Mouse (Mus musculus): Measurements from ENCODE around the gene Iffo1. TPM values are rescaled to one million over a fixed set of nuclear protein-coding genes. Genes with fewer than 3 reads are reported as not detected.

Gene Iffo1
- polyA plus RNA-seq, 1 experiment: 58.0 TPM

DNA sequence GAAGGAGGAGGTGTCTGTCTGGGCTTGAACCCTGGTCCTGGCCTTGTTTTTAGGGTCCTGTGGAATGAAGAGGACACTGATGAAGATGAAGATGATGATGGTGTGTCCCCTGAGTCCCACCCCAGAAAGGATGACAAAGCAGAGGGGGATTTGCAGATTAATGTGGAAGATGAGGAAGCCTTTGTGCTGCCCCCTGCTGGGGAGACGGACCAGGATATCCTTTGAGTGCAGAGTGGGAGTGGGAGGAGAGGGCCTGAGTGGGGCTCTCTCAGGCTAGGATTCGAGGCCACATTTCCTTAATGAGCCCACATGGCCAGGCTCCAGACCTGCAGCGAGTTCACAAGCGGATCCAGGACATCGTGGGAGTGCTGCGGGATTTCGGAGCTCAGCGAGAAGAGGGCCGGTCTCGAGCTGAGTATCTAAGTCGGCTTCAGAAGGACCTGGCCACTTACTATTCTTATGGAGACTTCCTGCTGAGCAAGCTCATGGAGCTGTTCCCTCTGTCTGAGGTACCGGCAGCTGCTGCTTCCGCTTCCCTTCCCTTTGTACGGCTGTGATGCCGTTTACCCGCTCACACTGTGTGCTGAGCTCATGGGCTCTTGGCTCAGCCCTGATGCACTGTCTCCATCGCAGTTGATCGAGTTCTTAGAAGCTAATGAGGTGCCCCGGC is 7.9 kb upstream of the Iffo1 start:
- Histone ChIP-seq H3K36me3 (ENCODE audit: control insufficient read depth, insufficient read depth, low read length) (peaks cover 44% of the 10 kb centered on the region), H3K4me3 (ENCODE audit: extremely low read depth, insufficient read depth, insufficient read length) (no peak overlapping the region), H3K4me1 (ENCODE audit: control insufficient read depth, insufficient read depth, insufficient read length) (peaks cover 5% of the 10 kb centered on the region), H3K27me3 (ENCODE audit: control insufficient read depth, insufficient read depth, low read length) (no peaks in the 10 kb centered on the region), H3K27ac (ENCODE audit: insufficient read depth, low read length) (no peak overlapping the region)
- TF ChIP-seq POLR2A (IDR thresholded peaks at IDR 0.05; ENCODE audit: low read depth, low read length): no peak
- TF ChIP-seq CTCF (IDR thresholded peaks at IDR 0.05; ENCODE audit: extremely low read depth, insufficient read depth, insufficient read length, insufficient replicate concordance): peak; percentile 54; the same call in 1 of the 2 replicates
- peak in 1 of 2 experiments; percentile 33 for DNase-seq (ENCODE audit: low read depth in 1 of 2, low spot score in 2 of 2)
- 89% methylated on average over 19 of the region's 19 CpGs for WGBS

DNA sequence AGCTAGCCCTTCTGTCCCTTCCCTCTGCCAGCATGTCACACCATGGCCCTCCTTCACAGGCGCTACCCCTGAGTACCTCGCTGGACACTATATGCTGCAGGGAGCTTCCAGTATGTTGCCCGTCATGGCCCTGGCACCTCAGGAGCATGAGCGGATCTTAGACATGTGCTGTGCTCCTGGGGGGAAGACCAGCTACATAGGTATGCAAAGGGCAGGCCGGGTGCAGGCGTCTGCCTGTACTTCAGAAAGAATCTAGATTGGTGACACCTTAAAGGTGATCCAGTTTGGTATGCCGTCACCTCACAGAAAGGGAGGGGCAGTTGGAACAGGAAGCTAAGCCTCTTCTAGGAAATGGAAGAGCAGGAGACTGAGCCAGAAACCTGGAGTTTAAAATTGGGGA is 5.3 kb upstream of the Iffo1 start:
- H3K27me3 ChIP-seq (ENCODE audit: control insufficient read depth, insufficient read depth, low read length): no peaks in the 10 kb centered on the region
- H3K27ac ChIP-seq (ENCODE audit: insufficient read depth, low read length): no peak overlapping the region
- H3K4me3 ChIP-seq (ENCODE audit: extremely low read depth, insufficient read depth, insufficient read length): no peak overlapping the region
- no peak for DNase-seq (ENCODE audit: low read depth in 1 of 2, low spot score in 2 of 2)
- H3K36me3 ChIP-seq (ENCODE audit: control insufficient read depth, insufficient read depth, low read length): peaks cover 35% of the 10 kb centered on the region
- 94% methylated on average over 7 of the region's 7 CpGs for WGBS
- no peaks in the 10 kb centered on the region; the same call in 1 of the 2 replicates for H3K4me1 ChIP-seq (ENCODE audit: control insufficient read depth, insufficient read depth, insufficient read length)
- TF ChIP-seq CTCF (IDR thresholded peaks at IDR 0.05; ENCODE audit: extremely low read depth, insufficient read depth, insufficient read length, insufficient replicate concordance): no peak
- TF ChIP-seq POLR2A (IDR thresholded peaks at IDR 0.05; ENCODE audit: low read depth, low read length): no peak

DNA sequence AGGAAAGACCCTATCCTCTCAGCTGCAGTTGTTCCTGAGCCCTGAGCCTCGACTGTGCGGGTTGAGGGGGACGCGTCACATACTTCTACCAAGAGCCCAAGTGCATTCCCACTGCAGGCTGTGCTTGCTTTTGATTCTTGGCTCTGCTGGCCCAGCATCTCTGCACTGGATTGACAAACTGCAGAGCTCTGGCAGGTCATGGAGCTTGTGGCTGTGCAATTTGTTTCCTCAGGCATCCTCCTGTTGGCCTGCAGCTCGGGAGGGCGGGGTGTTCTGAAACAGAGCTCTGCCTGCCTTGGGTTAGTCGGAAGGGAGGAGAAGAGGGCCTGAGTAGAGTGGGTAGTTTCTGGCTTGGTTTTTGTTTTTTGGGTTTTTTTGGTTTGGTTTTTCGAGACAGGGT is 2.6 kb upstream of the Iffo1 start:
- Histone ChIP-seq H3K4me3 (ENCODE audit: extremely low read depth, insufficient read depth, insufficient read length) (no peak overlapping the region), H3K27ac (ENCODE audit: insufficient read depth, low read length) (no peak overlapping the region), H3K27me3 (ENCODE audit: control insufficient read depth, insufficient read depth, low read length) (no peaks in the 10 kb centered on the region), H3K4me1 (ENCODE audit: control insufficient read depth, insufficient read depth, insufficient read length) (peaks cover 11% of the 10 kb centered on the region; the same call in 1 of the 2 replicates), H3K36me3 (ENCODE audit: control insufficient read depth, insufficient read depth, low read length) (peaks cover 22% of the 10 kb centered on the region)
- DNase-seq (ENCODE audit: low read depth in 1 of 2, low spot score in 2 of 2): no peak
- TF ChIP-seq CTCF (IDR thresholded peaks at IDR 0.05; ENCODE audit: extremely low read depth, insufficient read depth, insufficient read length, insufficient replicate concordance) (no peak), POLR2A (IDR thresholded peaks at IDR 0.05; ENCODE audit: low read depth, low read length) (no peak)
- WGBS: 91% methylated on average over 8 of the region's 8 CpGs

DNA sequence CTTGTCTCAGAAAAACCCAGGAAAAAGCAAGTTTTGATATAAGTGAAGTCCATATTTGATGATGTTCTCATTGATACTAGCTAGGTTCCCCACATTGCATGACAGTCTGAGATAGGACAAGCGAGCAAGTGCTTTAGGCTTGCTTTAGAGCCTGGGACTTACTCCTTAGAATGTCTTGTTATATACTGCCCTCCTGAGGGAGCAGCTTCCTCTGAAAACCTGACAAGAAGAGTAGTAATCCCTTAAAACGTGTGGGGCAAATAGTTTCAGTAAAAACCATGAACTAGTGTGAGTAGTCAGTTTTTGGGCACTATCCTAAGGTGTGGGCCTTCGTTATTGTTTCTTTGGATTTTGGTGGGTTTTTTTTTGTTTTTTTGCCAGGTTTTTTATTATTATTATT is 1.9 kb upstream of the Iffo1 start:
- WGBS: 75% methylated on average over 3 of the region's 3 CpGs
- peaks cover 12% of the 10 kb centered on the region; the same call in 1 of the 2 replicates for H3K4me1 ChIP-seq (ENCODE audit: control insufficient read depth, insufficient read depth, insufficient read length)
- H3K27me3 ChIP-seq (ENCODE audit: control insufficient read depth, insufficient read depth, low read length): no peaks in the 10 kb centered on the region
- H3K36me3 ChIP-seq (ENCODE audit: control insufficient read depth, insufficient read depth, low read length): peaks cover 19% of the 10 kb centered on the region
- no peak for DNase-seq (ENCODE audit: low read depth in 1 of 2, low spot score in 2 of 2)
- TF ChIP-seq POLR2A (IDR thresholded peaks at IDR 0.05; ENCODE audit: low read depth, low read length): no peak
- no peak for TF ChIP-seq CTCF (IDR thresholded peaks at IDR 0.05; ENCODE audit: extremely low read depth, insufficient read depth, insufficient read length, insufficient replicate concordance)
- H3K4me3 ChIP-seq (ENCODE audit: extremely low read depth, insufficient read depth, insufficient read length): no peak overlapping the region
- H3K27ac ChIP-seq (ENCODE audit: insufficient read depth, low read length): no peak overlapping the region

DNA sequence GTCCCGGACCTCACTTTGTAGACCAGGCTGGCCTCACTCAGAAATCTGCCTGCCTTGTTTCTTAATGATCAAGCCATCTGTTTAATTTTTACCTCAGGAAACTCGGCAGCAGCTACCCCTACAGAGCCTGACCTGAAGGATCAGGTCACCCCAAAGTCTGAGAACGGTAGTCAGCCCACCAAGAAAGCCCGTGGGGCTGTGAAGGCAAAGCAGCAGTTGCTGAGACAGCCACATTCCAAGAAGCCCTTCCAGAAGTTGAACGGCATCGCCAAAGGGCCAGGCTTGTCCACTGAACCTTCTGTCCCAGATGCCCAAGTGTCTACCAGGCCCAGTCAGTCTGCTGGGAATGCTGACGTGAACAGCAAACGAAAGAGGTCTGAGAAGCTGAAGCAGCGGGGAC is 1.1 kb upstream of the Iffo1 start:
- Histone ChIP-seq H3K27me3 (ENCODE audit: control insufficient read depth, insufficient read depth, low read length) (no peaks in the 10 kb centered on the region), H3K27ac (ENCODE audit: insufficient read depth, low read length) (no peak overlapping the region), H3K4me1 (ENCODE audit: control insufficient read depth, insufficient read depth, insufficient read length) (peaks cover 17% of the 10 kb centered on the region; the same call in 1 of the 2 replicates), H3K36me3 (ENCODE audit: control insufficient read depth, insufficient read depth, low read length) (peaks cover 16% of the 10 kb centered on the region), H3K4me3 (ENCODE audit: extremely low read depth, insufficient read depth, insufficient read length) (no peak overlapping the region)
- WGBS: 90% methylated on average over 9 of the region's 9 CpGs
- no peak for TF ChIP-seq CTCF (IDR thresholded peaks at IDR 0.05; ENCODE audit: extremely low read depth, insufficient read depth, insufficient read length, insufficient replicate concordance)
- TF ChIP-seq POLR2A (IDR thresholded peaks at IDR 0.05; ENCODE audit: low read depth, low read length): no peak
- no peak for DNase-seq (ENCODE audit: low read depth in 1 of 2, low spot score in 2 of 2)

DNA sequence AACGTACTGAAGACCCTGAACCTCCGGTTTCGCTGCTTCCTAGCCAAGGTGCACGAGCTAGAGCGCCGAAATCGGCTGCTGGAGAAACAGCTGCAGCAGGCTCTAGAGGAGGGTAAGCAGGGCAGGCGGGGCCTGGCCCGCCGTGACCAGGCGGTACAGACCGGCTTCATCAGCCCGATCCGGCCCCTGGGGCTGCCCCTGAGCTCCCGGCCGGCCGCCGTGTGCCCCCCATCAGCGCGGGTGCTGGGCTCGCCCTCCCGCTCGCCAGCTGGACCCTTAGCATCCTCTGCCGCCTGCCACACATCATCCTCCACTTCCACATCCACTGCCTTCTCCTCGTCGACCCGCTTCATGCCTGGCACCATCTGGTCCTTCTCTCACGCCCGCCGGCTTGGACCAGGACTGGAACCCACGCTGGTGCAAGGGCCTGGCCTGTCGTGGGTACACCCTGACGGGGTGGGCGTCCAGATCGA is 474 bp downstream of the Iffo1 start:
- DNase-seq (ENCODE audit: low read depth in 1 of 2, low spot score in 2 of 2): no peak
- H3K4me1 ChIP-seq (ENCODE audit: control insufficient read depth, insufficient read depth, insufficient read length): peaks cover 17% of the 10 kb centered on the region; the same call in 1 of the 2 replicates
- peak overlapping the region; percentile 54 for H3K27ac ChIP-seq (ENCODE audit: insufficient read depth, low read length)
- 1% methylated on average over 35 of the region's 35 CpGs for WGBS
- H3K27me3 ChIP-seq (ENCODE audit: control insufficient read depth, insufficient read depth, low read length): no peaks in the 10 kb centered on the region
- TF ChIP-seq CTCF (IDR thresholded peaks at IDR 0.05; ENCODE audit: extremely low read depth, insufficient read depth, insufficient read length, insufficient replicate concordance) (no peak), POLR2A (IDR thresholded peaks at IDR 0.05; ENCODE audit: low read depth, low read length) (no peak)
- H3K4me3 ChIP-seq (ENCODE audit: extremely low read depth, insufficient read depth, insufficient read length): peak overlapping the region; percentile 91
- peaks cover 6% of the 10 kb centered on the region for H3K36me3 ChIP-seq (ENCODE audit: control insufficient read depth, insufficient read depth, low read length)

DNA sequence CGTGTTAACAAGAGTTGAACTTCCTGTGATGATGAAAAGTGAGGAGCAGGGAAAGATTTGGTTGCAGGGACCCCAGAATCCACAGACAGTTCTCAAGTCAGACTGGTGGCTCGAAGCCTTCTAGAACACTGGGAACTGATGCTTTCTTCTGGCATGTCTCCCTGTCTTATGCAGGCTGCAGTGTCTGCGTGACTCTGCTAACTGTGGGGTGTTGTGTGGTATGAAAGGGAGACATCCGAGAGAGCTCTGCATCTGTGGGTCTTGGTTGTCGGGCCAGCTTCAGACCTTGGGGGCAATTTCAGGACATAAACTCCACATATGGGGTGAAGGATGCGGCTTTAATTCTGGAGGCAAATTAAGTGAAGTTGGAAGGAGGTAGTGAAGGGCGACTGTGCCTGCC is 1.1 kb downstream of the Iffo1 start:
- H3K4me3 ChIP-seq (ENCODE audit: extremely low read depth, insufficient read depth, insufficient read length): peak overlapping the region; percentile 91; the same call in 1 of the 2 replicates
- TF ChIP-seq POLR2A (IDR thresholded peaks at IDR 0.05; ENCODE audit: low read depth, low read length): no peak
- TF ChIP-seq CTCF (IDR thresholded peaks at IDR 0.05; ENCODE audit: extremely low read depth, insufficient read depth, insufficient read length, insufficient replicate concordance): no peak
- no peaks in the 10 kb centered on the region for H3K27me3 ChIP-seq (ENCODE audit: control insufficient read depth, insufficient read depth, low read length)
- H3K36me3 ChIP-seq (ENCODE audit: control insufficient read depth, insufficient read depth, low read length): no peaks in the 10 kb centered on the region; the same call in 1 of the 2 replicates
- 54% methylated on average over 7 of the region's 7 CpGs for WGBS
- H3K27ac ChIP-seq (ENCODE audit: insufficient read depth, low read length): peak overlapping the region; percentile 44
- DNase-seq (ENCODE audit: low read depth in 1 of 2, low spot score in 2 of 2): no peak
- peaks cover 17% of the 10 kb centered on the region; the same call in 1 of the 2 replicates for H3K4me1 ChIP-seq (ENCODE audit: control insufficient read depth, insufficient read depth, insufficient read length)

Measured in spleen, adult 2 months (tissue).